Mouse (Mus musculus): Measurements from ENCODE around the gene Bhlhb9. TPM values are rescaled to one million over a fixed set of nuclear protein-coding genes. Genes with fewer than 3 reads are reported as not detected.
A peak's percentile ranks its signal among the peaks of the same experiment; 100 is the strongest.
"Not testable (repeated sequence)": the region's sequence is repeated elsewhere in the genome, so short reads cannot be mapped to it uniquely, and the experiment has no call there.

Gene Bhlhb9
- 1 to 10 TPM; 7.9 to 8.8 TPM for total RNA-seq (2021)
- long read RNA-seq, experiment 1, transcript Bhlhb9-204 (5 exons, 2,812 nt): major isoform, 15 of 21 reads
- long read RNA-seq, experiment 1, partial matches to known transcripts: 2 of 21 reads
- long read RNA-seq, experiment 1, other reads (novel, unspliced or antisense): 3 of 21 reads
- long read RNA-seq, experiment 2, transcript Bhlhb9-204 (5 exons, 2,812 nt): major isoform, 6 of 8 reads
- long read RNA-seq, experiment 2, partial matches to known transcripts: 0 of 8 reads
- long read RNA-seq, experiment 2, other reads (novel, unspliced or antisense): 1 of 8 reads

DNA sequence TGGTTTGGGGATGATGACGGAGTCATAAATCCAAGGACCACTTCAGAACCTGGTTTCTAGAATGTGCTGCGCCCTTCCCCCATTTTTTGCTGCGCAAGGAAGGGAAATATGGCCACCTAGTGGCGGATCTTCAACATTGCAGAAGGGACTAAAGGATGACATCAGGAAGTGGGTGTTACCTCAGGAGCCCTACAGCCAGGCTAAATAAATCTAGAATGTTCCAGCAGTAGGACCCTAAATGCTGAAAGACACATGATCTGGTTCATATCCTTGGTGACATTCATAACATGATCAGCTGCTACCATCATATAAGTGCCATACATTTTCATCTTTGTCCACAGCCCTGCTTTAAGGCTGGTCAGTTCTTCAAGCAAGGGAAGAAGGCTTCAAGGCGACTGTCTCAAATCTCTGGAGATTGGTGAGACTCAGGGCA lies at the start of gene Bhlhb9:
TSS of gene Bhlhb9 (plus strand) at position 383 of the 433 bp plus-strand sequence.
- peak; percentile 36 for DNase-seq
- intact Hi-C loops (cut with DNase I; ENCODE audit: low total_unique reads): not testable (repeated sequence)

GRCm38 (mm10) chrX:135752832-135753231 lies 44.6 kb upstream of the Bhlhb9 start:
- DNase-seq: peak; percentile 45
- intact Hi-C loops (cut with DNase I; ENCODE audit: low total_unique reads): no loop called here

DNA sequence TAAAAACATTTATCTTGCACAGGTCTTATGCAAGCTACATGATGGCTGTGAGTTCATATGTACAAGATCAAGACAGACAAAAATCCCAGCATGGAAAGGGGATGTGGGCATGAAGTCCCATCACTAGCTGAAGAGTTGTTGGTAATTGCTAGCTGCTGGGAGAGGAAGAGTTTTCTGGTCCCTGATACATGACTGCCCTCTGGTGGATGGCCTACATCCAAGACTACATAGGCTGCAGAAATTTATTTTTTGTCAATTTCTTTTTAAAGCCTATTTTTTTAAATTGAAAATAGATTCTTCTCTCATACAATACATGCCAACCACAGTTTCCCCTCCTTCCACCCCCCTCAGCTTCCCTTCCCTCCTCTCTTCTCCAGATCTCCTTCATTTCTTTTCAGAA lies 35.7 kb upstream of the Bhlhb9 start:
- intact Hi-C loops (cut with DNase I; ENCODE audit: low total_unique reads): no loop called here
- DNase-seq: peak; percentile 10

DNA sequence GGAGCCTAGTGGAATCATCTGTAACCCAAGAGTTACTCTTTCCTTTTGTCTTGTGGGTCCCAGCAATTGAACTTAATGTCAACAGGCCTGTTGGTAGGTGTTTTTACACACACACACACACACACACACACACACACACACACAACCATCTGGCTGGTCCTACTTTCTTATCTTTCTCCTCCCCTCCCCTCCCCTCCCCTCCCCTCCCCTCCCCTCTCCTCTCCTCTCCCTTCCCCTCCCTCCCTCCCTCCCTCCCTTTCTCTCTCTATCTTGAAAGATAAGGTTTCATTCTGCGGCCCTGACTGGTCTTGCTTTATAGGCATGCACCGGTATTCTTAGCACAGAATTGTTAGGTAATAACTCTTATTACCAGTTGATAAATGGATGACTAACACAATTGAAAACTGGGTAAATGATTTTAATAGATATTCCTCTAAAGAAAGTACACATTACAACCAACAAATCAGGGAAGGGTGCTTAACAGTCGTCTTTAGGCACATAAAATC lies 29.3 kb upstream of the Bhlhb9 start:
- no peak for DNase-seq
- intact Hi-C loops (cut with DNase I; ENCODE audit: low total_unique reads): no loop called here

GRCm38 (mm10) chrX:135768565-135768964 lies 28.8 kb upstream of the Bhlhb9 start:
- intact Hi-C loops (cut with DNase I; ENCODE audit: low total_unique reads): no loop called here
- no peak for DNase-seq

DNA sequence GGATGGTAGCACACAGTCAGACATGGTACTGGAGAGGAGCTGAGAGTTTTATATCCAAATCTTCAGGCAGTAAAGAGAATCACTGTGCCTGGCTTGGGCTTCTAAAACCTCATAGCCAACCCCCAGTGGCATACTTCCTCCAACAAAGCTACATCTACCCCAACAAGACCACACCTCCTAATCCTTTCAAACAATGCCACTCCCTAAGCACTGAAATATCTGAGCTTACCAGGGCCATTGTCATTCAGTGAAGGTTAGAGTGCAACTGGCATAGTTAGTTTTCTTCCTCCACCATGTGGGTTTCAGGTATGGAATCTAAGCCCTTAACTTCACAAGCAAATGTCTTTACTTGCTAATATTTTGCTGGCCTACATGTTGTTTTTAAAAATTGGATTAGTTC lies 5.9 kb upstream of the Bhlhb9 start:
- no peak for DNase-seq
- intact Hi-C loops (cut with DNase I; ENCODE audit: low total_unique reads): no loop called here

DNA sequence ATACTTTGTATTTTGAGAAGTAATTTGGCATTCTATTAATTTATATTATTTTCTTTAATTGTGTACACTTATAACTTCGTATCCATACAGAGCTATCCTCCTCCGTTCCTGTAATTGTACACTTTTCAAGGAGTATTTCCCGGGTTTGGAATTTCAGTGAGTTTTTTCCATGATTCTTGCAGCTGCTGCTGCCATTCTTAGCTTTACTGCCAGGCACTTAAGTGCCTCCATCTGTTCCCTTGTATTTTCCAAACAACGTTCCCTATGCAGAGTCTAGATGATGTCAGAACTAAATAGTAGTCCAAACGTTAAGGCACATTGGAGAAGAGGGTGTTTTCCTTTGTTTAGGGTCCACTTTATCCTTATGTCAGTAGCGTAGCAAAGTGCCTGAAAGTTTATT lies 5.1 kb upstream of the Bhlhb9 start:
- intact Hi-C loops (cut with DNase I; ENCODE audit: low total_unique reads): no loop called here

DNA sequence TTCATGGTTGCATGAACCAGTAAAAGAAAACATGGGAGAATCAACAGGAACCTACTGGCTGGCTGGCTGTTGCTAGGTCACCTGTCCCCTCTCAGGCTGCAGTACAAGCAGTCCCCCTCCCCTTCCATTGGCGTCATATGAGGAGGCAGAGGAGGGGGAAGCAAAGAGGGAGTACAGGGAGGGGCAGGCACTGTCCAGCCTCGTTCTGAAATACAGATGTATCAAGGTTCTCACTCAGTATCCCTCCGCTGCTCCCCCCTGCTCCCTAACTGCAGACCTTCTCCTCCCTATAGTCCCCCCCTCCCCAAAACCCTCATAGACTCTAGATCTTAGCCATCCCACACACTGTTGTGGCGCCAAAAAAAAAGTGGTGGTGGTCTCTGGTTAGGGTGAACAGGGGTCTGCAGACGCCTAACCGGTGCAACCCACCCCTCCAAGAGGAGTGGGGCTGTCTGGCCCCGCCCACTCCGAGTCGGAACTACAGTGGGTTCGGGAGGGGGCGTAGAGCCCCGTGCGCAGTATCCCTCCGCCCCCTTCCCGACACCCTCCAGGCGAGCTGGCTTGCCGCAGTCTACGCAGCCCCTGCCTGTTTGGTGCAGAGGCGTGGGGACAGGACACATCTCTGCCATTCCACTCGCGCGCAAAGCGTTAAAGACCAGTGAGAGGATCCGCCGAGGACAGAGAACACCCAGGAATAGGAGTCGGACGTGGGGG lies 1.6 kb upstream of the Bhlhb9 start:
- intact Hi-C loops (cut with DNase I; ENCODE audit: low total_unique reads): not testable (repeated sequence)

More for the DNA sequence above, 5.1 kb upstream of the Bhlhb9 start:
- DNase-seq: no peak

GRCm38 (mm10) chrX:135796305-135797211 lies 836 bp upstream of the Bhlhb9 start:
- intact Hi-C loops (cut with DNase I; ENCODE audit: low total_unique reads); DNase-seq: not testable (repeated sequence)

More for the DNA sequence above, 1.6 kb upstream of the Bhlhb9 start:
- DNase-seq: peak; percentile 53

DNA sequence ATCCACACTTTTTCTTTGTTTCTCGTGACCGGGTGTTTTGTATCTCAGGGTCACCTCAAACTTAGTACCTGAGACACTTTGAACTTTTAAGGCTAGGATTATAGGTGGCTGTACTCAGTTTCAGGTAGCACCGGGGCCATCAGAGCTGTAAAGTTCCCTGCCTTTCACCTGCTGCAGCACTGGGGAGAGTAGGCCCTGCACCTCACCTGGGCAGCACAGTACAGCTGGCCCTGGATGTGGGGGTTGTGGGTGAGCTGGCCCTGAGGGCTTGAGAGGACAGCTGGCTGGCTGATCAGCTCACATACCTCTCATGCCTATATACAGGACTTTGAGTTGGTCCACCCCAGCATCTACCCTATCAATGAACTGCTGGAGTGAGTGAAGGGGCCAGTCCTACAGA lies 6.8 kb downstream of the Bhlhb9 start:
- intact Hi-C loops (cut with DNase I; ENCODE audit: low total_unique reads): no loop called here
- DNase-seq: no peak

DNA sequence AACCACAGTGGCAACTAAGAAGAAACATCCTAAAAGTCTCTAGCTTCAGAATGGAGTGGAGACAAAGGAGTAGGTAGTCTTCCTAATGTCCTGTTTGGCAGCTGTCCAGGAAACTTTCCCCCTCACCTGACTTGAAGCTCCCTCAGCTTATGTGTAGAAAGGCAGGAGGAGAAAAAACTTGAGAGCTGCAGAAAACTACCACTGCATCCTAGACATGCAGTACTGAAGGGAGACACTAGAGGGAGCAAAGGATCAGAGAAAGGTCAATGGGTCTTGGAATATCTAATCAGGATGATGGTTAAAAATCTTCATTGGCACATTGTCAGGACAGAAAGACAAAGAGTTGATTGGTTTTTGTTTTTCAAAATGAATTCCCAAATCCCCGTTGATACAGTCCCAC lies 8.4 kb downstream of the Bhlhb9 start:
- intact Hi-C loops (cut with DNase I; ENCODE audit: low total_unique reads): loop anchor here (5.0 kb wide), 1 partner anchor 157 kb away; no protein-coding TSS in a partner anchor
- DNase-seq: no peak

DNA sequence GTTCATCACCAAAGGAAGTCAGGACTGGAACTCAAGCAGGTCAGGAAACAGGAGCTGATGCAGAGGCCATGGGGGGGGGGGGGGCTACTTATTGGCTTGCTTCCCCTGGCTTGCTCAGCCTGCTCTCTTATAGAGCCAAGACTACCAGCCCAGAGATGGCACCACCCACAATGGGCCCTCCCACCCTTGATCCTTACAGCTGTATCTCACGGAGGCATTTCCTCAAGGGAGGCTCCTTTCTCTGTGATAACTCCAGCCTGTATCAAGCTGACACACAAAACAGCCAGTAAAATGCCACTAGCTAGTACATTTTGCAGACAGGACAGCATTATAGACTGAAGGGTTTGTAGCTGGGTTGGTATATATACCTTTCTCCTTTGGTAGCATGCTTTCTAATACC lies 38.5 kb downstream of the Bhlhb9 start:
- intact Hi-C loops (cut with DNase I; ENCODE audit: low total_unique reads): not testable (repeated sequence)

GRCm38 (mm10) chrX:135837896-135838295 lies 40.5 kb downstream of the Bhlhb9 start:
- intact Hi-C loops (cut with DNase I; ENCODE audit: low total_unique reads): no loop called here

More for the DNA sequence above, 38.5 kb downstream of the Bhlhb9 start:
- not testable (repeated sequence) for DNase-seq

GRCm38 (mm10) chrX:135838521-135839360 lies 41.3 kb downstream of the Bhlhb9 start, which contains the start of gene Gprasp2:
Gprasp2 (plus strand) TSS chrX:135839034.
- intact Hi-C loops (cut with DNase I; ENCODE audit: low total_unique reads); DNase-seq: not testable (repeated sequence)

More at GRCm38 (mm10) chrX:135837896-135838295, 40.5 kb downstream of the Bhlhb9 start:
- no peak for DNase-seq

GRCm38 (mm10) chrX:135839397-135840391 lies 42.3 kb downstream of the Bhlhb9 start:
- intact Hi-C loops (cut with DNase I; ENCODE audit: low total_unique reads); DNase-seq: not testable (repeated sequence)

- DNase-seq; intact Hi-C loops (cut with DNase I; ENCODE audit: low total_unique reads): not testable (repeated sequence)
Measured at GRCm38 (mm10) chrX:135866806-135867205, 69.4 kb downstream of the Bhlhb9 start.

DNA sequence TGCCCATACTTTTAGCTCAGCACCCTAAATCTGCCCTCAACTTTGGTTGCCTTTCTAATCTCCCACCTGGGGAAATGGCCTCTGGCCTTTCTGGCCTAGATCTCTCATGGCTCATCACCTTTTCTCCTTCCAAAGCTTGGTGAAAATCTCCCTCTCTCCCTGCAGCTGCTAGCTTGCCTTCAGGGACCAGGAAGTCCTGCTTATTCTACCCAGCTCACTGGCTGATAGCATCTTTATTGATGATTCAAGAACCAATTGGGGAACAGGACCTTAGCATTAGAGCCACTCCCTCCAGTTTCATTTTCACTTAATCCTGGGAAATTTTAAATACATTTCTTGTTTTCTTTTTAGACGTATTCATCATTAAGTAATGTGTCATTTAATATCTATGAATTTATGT lies 79.3 kb downstream of the Bhlhb9 start:
- intact Hi-C loops (cut with DNase I; ENCODE audit: low total_unique reads): no loop called here
- DNase-seq: no peak
